Mouse (Mus musculus): ENCODE data around the gene Ppp3cb. TPM values are rescaled to one million over a fixed set of nuclear protein-coding genes. Genes with fewer than 3 reads are reported as not detected.
A peak's percentile ranks its signal among the peaks of the same experiment; 100 is the strongest.

The Ppp3cb gene
- total and polyA plus RNA-seq, 2 experiments from 2014 or later: 124 to 147 TPM

DNA sequence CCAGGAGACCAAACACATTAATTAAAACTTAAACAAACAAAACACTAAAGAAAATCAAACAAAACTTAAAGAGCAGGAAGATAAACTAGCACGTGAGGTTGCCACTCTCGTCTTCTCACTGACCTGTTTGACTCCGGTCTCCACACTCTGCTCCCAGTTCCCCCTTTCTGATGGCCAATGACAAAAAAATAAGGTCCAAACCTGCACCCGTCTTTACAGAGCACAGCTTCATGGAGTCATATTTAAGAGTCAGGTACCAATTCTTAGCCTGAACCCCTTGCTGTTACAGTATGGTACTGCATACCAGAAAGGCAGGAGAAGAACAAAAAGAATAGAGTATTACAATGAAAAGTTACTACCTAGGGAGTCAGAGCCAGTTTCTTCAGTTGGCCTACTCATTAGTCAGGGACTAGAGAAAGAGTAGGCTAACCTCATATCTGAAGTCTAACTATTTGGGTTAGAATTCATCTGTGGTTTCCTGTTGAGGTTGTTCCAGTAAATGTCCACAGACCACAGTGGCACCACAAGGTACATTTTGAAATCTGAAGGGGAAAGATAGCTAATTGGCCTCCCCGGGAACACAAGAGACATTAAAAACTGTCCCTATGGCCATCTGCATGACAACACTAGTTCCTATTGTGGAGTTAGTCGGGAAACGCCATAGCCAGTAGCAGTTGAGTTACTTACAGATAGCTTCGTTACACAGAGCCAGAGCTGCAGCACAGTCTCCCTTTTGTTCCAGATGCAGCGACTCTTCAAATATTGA, 19.1 kb upstream of the Ppp3cb start:
- peaks cover 54% of the 10 kb centered on the region for H3K36me3 ChIP-seq (ENCODE audit: insufficient read depth, low read length)
- 82% methylated on average over 9 of the region's 9 CpGs for WGBS
- DNase-seq (ENCODE audit: low spot score) (no peak), ATAC-seq (ENCODE audit: low FRiP score) (no peak)
- no peak overlapping the region for H3K27ac ChIP-seq (ENCODE audit: low read depth, low read length)
- H3K4me3 ChIP-seq (ENCODE audit: low read depth, low read length): no peak overlapping the region
- no peaks in the 10 kb centered on the region for H3K27me3 ChIP-seq (ENCODE audit: insufficient read depth, low read length)
- no peak overlapping the region for H3K4me2 ChIP-seq (ENCODE audit: low read depth, low read length, poor library complexity, severe bottlenecking)
- TF ChIP-seq CTCF (IDR thresholded peaks at IDR 0.05): no peak
- no peaks in the 10 kb centered on the region for H3K4me1 ChIP-seq (ENCODE audit: insufficient read depth, low read length)
- H3K9me3 ChIP-seq (ENCODE audit: low read length): no peaks in the 10 kb centered on the region
- H3K9ac ChIP-seq (replicated peaks; ENCODE audit: low read length, poor library complexity, severe bottlenecking): no peak overlapping the region

DNA sequence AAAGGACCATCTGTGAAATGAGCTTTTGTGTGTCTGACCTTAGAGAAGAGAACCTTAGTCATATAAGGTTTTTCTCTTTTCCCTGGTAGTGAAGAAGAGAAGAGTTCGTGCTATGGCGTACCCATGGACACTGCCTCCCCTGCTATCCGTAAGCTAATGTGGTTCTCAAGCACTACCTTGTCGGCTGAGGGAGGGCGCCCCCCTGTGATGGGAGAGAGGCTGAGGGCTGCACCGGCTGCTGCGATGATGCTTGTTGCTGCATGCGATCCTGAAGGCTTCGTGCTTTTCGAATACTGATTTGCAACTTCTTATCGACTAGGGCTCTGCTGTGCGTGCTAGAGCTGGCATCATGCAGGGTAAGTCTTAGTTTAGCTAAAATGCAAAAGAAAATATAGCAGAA, 18.3 kb upstream of the Ppp3cb start:
- Histone ChIP-seq H3K4me3 (ENCODE audit: low read depth, low read length) (no peak overlapping the region), H3K4me2 (ENCODE audit: low read depth, low read length, poor library complexity, severe bottlenecking) (no peak overlapping the region), H3K27me3 (ENCODE audit: insufficient read depth, low read length) (no peaks in the 10 kb centered on the region), H3K9me3 (ENCODE audit: low read length) (no peaks in the 10 kb centered on the region), H3K4me1 (ENCODE audit: insufficient read depth, low read length) (no peaks in the 10 kb centered on the region), H3K36me3 (ENCODE audit: insufficient read depth, low read length) (peaks cover 50% of the 10 kb centered on the region), H3K9ac (replicated peaks; ENCODE audit: low read length, poor library complexity, severe bottlenecking) (no peak overlapping the region), H3K27ac (ENCODE audit: low read depth, low read length) (no peak overlapping the region)
- TF ChIP-seq CTCF (IDR thresholded peaks at IDR 0.05): no peak; the same call in 1 of the 2 replicates
- ATAC-seq (ENCODE audit: low FRiP score) (no peak), DNase-seq (ENCODE audit: low spot score) (no peak)
- WGBS: 71% methylated on average over 12 of the region's 12 CpGs

DNA sequence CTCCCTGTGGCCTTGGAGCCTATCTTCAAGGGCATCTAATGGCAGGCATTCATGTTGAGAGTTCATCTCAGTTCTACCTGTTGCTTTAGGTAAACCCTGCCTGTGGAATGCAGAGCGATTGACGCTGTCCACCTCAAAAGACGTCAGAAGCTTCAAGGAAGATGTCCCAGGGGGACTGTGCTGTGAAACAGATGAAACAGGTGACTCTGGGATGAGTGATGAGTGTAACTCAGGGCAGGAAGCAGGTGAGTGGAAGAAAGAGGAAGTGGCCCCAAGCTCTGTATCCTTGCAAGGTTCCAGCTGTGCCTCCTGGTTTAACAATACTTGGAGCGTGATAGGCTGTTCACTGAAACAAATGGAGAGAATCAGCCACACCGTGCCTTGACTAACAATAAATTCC, 15.5 kb upstream of the Ppp3cb start:
- TF ChIP-seq CTCF (IDR thresholded peaks at IDR 0.05): no peak
- Histone ChIP-seq H3K9ac (replicated peaks; ENCODE audit: low read length, poor library complexity, severe bottlenecking) (no peak overlapping the region), H3K9me3 (ENCODE audit: low read length) (no peaks in the 10 kb centered on the region), H3K27me3 (ENCODE audit: insufficient read depth, low read length) (no peaks in the 10 kb centered on the region), H3K4me3 (ENCODE audit: low read depth, low read length) (no peak overlapping the region), H3K4me1 (ENCODE audit: insufficient read depth, low read length) (no peaks in the 10 kb centered on the region), H3K36me3 (ENCODE audit: insufficient read depth, low read length) (peaks cover 50% of the 10 kb centered on the region), H3K4me2 (ENCODE audit: low read depth, low read length, poor library complexity, severe bottlenecking) (no peak overlapping the region), H3K27ac (ENCODE audit: low read depth, low read length) (no peak overlapping the region)
- 91% methylated on average over 5 of the region's 5 CpGs for WGBS
- ATAC-seq (ENCODE audit: low FRiP score) (no peak), DNase-seq (ENCODE audit: low spot score) (no peak)

DNA sequence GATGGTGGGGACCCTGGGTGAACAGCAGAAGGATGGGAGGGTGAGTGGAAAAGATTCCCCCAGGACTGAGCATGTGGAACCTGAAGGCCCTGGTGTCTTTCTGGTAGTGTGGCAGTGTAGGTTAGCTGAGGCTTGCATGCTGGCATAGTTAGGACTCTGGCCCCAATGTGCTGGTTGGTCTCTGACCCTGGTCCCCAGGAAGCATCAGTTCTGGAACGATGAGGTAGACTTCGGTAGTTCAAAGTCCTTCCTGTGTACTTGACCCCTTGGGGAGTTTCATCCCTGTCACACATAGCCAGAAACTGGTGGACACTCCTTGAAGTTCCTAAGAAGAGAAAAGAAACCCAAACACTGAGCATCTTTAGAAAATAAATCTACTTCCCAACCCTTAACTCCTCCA, 3.8 kb upstream of the Ppp3cb start:
- ATAC-seq (ENCODE audit: low FRiP score) (no peak), DNase-seq (ENCODE audit: low spot score) (no peak)
- Histone ChIP-seq H3K36me3 (ENCODE audit: insufficient read depth, low read length) (peaks cover 24% of the 10 kb centered on the region), H3K27me3 (ENCODE audit: insufficient read depth, low read length) (no peaks in the 10 kb centered on the region), H3K4me3 (ENCODE audit: low read depth, low read length) (no peak overlapping the region), H3K4me1 (ENCODE audit: insufficient read depth, low read length) (peaks cover under 1% of the 10 kb centered on the region; the same call in 1 of the 2 replicates), H3K9me3 (ENCODE audit: low read length) (no peaks in the 10 kb centered on the region), H3K4me2 (ENCODE audit: low read depth, low read length, poor library complexity, severe bottlenecking) (no peak overlapping the region), H3K9ac (replicated peaks; ENCODE audit: low read length, poor library complexity, severe bottlenecking) (no peak overlapping the region), H3K27ac (ENCODE audit: low read depth, low read length) (no peak overlapping the region)
- no peak for TF ChIP-seq CTCF (IDR thresholded peaks at IDR 0.05)
- 96% methylated on average over 2 of the region's 2 CpGs for WGBS

DNA sequence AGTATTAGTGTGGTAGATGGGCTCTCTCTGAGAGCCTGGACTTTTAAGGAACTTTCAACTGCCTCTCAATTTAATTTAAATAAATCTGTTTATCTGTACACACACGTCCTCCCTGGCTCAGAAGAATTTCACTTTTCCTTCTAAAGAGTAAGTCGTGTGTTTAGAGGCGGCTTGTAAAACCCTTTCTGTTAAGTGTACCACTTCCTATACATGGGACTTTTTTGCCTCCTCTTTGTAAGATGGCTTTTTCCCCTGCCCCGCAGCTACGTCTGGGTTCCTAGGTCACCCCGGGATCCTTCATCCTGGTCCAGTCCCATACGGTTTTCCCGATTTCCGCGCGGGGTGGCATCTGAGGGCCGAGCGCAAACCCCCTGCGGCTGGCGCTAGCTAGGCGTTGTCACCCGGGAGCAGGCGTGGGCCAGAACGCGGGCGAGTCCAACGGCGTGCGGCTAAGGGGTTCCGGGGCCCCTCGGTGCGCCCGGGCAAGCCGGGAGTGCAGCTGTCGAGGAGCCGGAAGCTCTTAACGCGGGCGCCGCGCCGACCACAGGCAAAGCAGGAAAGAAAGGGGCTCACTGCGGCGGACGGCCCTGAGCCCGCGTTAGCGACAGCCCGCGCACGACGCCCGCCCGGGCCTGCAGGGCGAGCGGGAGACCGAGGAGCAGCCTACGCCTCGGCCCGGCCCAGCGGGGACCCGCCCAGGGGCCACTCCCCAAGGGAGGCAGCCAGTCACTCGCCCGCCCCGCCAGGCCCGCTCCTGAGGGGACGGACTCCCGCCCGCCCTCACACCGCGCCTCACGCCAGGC, 643 bp downstream of the Ppp3cb start:
- Histone ChIP-seq H3K36me3 (ENCODE audit: insufficient read depth, low read length) (peaks cover 18% of the 10 kb centered on the region), H3K4me1 (ENCODE audit: insufficient read depth, low read length) (peaks cover 4% of the 10 kb centered on the region; the same call in 1 of the 2 replicates), H3K9ac (replicated peaks; ENCODE audit: low read length, poor library complexity, severe bottlenecking) (peak overlapping the region; percentile 97), H3K27me3 (ENCODE audit: insufficient read depth, low read length) (no peaks in the 10 kb centered on the region), H3K4me3 (ENCODE audit: low read depth, low read length) (peak overlapping the region; percentile 92), H3K9me3 (ENCODE audit: low read length) (no peaks in the 10 kb centered on the region), H3K4me2 (ENCODE audit: low read depth, low read length, poor library complexity, severe bottlenecking) (peak overlapping the region; percentile 53), H3K27ac (ENCODE audit: low read depth, low read length) (peak overlapping the region; percentile 99)
- ATAC-seq (ENCODE audit: low FRiP score): peak; percentile 92
- peak; percentile 79 for DNase-seq (ENCODE audit: low spot score)
- no peak for TF ChIP-seq CTCF (IDR thresholded peaks at IDR 0.05)
- WGBS: under 1% methylated on average over 57 of the region's 67 CpGs

Data from midbrain, postnatal 0 days (tissue).